Mouse (Mus musculus): Measurements from ENCODE around the gene Rhoq.

The Rhoq gene

GRCm38 (mm10) chr17:86964041-86964440 is 1.2 kb downstream of the Rhoq start:
- peak; percentile 28 for DNase-seq

- peak; percentile 87 for DNase-seq
Observed at GRCm38 (mm10) chr17:86964502-86964901, 1.6 kb downstream of the Rhoq start.

GRCm38 (mm10) chr17:86965121-86965520 is 2.2 kb downstream of the Rhoq start:
- DNase-seq, result no peak

- no peak for DNase-seq
Observed at GRCm38 (mm10) chr17:86966040-86966439, 3.2 kb downstream of the Rhoq start.

- DNase-seq, result no peak
Observed at GRCm38 (mm10) chr17:86967048-86967447, 4.2 kb downstream of the Rhoq start.

GRCm38 (mm10) chr17:86967536-86968525 is 4.9 kb downstream of the Rhoq start:
- no peak for DNase-seq

GRCm38 (mm10) chr17:86968581-86968980 is 5.7 kb downstream of the Rhoq start:
- DNase-seq, result no peak

- no peak for DNase-seq
Observed at GRCm38 (mm10) chr17:86969582-86969981, 6.7 kb downstream of the Rhoq start.

- no peak for DNase-seq
Observed at GRCm38 (mm10) chr17:86970026-86970750, 7.3 kb downstream of the Rhoq start.

GRCm38 (mm10) chr17:86971036-86971435 is 8.2 kb downstream of the Rhoq start:
- no peak for DNase-seq

- DNase-seq, result no peak
Observed at GRCm38 (mm10) chr17:86971860-86972259, 9.0 kb downstream of the Rhoq start.

- DNase-seq, result no peak
Observed at GRCm38 (mm10) chr17:86973097-86973496, 10.2 kb downstream of the Rhoq start.

- no peak for DNase-seq
Observed at GRCm38 (mm10) chr17:86976387-86976786, 13.5 kb downstream of the Rhoq start.

- DNase-seq, result no peak
Observed at GRCm38 (mm10) chr17:86978496-86978895, 15.6 kb downstream of the Rhoq start.

GRCm38 (mm10) chr17:86981205-86981604 is 18.3 kb downstream of the Rhoq start:
- no peak for DNase-seq

GRCm38 (mm10) chr17:86981701-86982100 is 18.8 kb downstream of the Rhoq start:
- DNase-seq, result no peak

- peak; percentile 25 for DNase-seq
Observed at GRCm38 (mm10) chr17:86982497-86982896, 19.6 kb downstream of the Rhoq start.

- peak; percentile 16 for DNase-seq
Observed at GRCm38 (mm10) chr17:86986449-86987138, 23.7 kb downstream of the Rhoq start.

GRCm38 (mm10) chr17:86988161-86988560 is 25.3 kb downstream of the Rhoq start:
- no peak for DNase-seq

GRCm38 (mm10) chr17:86988601-86989184 is 25.8 kb downstream of the Rhoq start:
- peak; percentile 21 for DNase-seq

GRCm38 (mm10) chr17:86991306-86991705 is 28.4 kb downstream of the Rhoq start:
- no peak for DNase-seq

GRCm38 (mm10) chr17:86997323-86997722 is 34.4 kb downstream of the Rhoq start:
- DNase-seq, result no peak

- no peak for DNase-seq
Observed at GRCm38 (mm10) chr17:87008950-87009349, 46.1 kb downstream of the Rhoq start.

All from kidney, postnatal 14 days (tissue).